Mouse (Mus musculus): Measurements from ENCODE around the gene Rela.

DNA sequence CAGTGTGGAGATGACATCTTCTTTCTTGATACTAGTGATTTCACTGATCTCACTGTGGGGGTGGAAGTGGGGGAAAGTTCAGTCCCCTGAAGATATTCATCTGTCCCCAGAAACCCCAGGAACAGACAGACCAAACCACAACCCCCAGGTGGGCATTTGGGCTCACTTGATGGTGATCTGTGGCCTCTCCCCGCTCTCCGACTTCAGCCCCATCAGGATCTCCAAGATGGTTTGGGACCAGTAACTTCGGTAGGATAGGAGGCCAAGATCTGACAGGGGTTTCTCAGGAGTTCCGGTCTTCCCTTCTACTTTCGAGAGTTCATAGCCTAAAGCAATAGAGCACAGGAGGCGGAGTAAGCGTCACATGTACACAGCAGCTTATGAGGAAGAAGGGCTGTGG is 33.6 kb upstream of the Rela start:
- TF ChIP-seq CTCF (IDR thresholded peaks at IDR 0.05; ENCODE audit: low read depth) (no peak), EP300 (IDR thresholded peaks at IDR 0.05; ENCODE audit: low read depth) (no peak)

Data from heart, postnatal 0 days (tissue).